Mouse (Mus musculus) C2C12 (cell line): ENCODE measurements around the gene N4bp2l1.

Experiments used
- CTCF ChIP-seq: IDR thresholded peaks from one replicate; pipeline ENCODE4 v1.5.1; 2011; ENCODE audit not compliant: control insufficient read depth, insufficient read depth, insufficient read length
- MYOD1 ChIP-seq: IDR thresholded peaks from one replicate; pipeline ENCODE4 v1.6.1; 2011; ENCODE audit warnings: low read depth; ENCODE audit not compliant: control insufficient read depth, insufficient read length
- MYOG ChIP-seq: IDR thresholded peaks from one replicate; pipeline ENCODE4 v1.6.1; 2011; ENCODE audit not compliant: control insufficient read depth, insufficient read length; ENCODE audit errors: extremely low read depth
- USF1 ChIP-seq: IDR thresholded peaks from one replicate; pipeline ENCODE4 v1.6.1; 2011; ENCODE audit warnings: low read depth, mild to moderate bottlenecking, control low read depth, moderate library complexity

GRCm38 (mm10) chr5:150644926-150645325 is 47.9 kb upstream of the N4bp2l1 start:
- TF ChIP-seq CTCF: no peak
- no peak for TF ChIP-seq USF1
- no peak for TF ChIP-seq MYOD1
- no peak for TF ChIP-seq MYOG
